Mouse (Mus musculus) limb, embryonic 10.5 days (tissue): ENCODE results near the gene Ranbp3. TPM values are rescaled to one million over a fixed set of nuclear protein-coding genes. Genes with fewer than 3 reads are reported as not detected.
A peak's percentile ranks its signal among the peaks of the same experiment; 100 is the strongest.

Source experiments
- DNase-seq: peaks from one replicate; pipeline ENCODE4 v3.0.0-alpha.2; 2017; ENCODE audit warnings: low spot score
- H3K27ac ChIP-seq: fragments of 300-500 bp; sonication (generic); 2 replicates; pipeline ENCODE4 v1.5.1; 2016; ENCODE audit warnings: mild to moderate bottlenecking
- H3K27me3 ChIP-seq: fragments of 300-500 bp; sonication (generic); 2 replicates; pipeline ENCODE4 v1.6.1; 2016; ENCODE audit warnings: low read depth, mild to moderate bottlenecking; ENCODE audit not compliant: poor library complexity, severe bottlenecking
- H3K36me3 ChIP-seq: fragments of 300-500 bp; sonication (generic); 2 replicates; pipeline ENCODE4 v1.6.1; 2016; ENCODE audit warnings: mild to moderate bottlenecking, moderate library complexity
- H3K4me1 ChIP-seq: fragments of 300-500 bp; sonication (generic); 2 replicates; pipeline ENCODE4 v1.6.1; 2016
- H3K4me3 ChIP-seq: fragments of 300-500 bp; sonication (generic); 2 replicates; pipeline ENCODE4 v1.5.1; 2016; ENCODE audit warnings: mild to moderate bottlenecking, moderate library complexity
- H3K9me3 ChIP-seq: fragments of 300-500 bp; sonication (generic); replicated peaks from 2 replicates; pipeline ENCODE4 v1.6.1; 2016; ENCODE audit warnings: mild to moderate bottlenecking
- WGBS: fragments of 180-500 bp; shearing (Covaris S2); methylation state at CpG from one replicate; pipeline ENCODE4 v1.1.7; 2016; 5-methylcytosine and 5-hydroxymethylcytosine counted together
- polyA plus RNA-seq: library from polyadenylated mRNA; unstranded; fragments of >200 nt; fragmentation: Nextera tagmentation; extraction: Ambion mirVana; gene quantifications from 2 replicates; pipeline ENCODE4 v1.2.1, GENCODE M21; 2016

The Ranbp3 gene
- polyA plus RNA-seq, 1 experiment from 2014 or later: 148 TPM

DNA sequence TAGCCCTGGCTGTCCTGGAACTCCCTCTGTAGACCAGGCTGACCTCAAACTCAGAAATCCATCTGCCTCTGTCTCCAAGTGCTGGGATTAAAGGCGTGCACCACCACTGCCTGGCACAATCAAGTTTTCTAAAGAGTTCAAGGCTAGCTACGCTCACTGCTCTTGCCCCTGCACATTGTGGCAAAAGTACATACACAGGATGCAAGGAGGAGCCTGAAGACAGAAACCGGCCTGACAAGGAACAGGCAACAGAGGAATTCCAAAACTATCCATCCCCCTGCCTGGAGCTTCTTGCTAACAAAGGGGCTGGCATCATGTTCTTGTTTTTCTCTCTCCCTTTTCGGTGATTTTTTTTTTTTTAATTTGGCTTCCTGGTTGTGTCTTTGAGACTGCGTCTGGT is 71.1 kb downstream of the Ranbp3 start:
- 59% methylated on average over 5 of the region's 5 CpGs for WGBS
- H3K4me1 ChIP-seq: no peaks in the 10 kb centered on the region
- no peak for DNase-seq
- no peaks in the 10 kb centered on the region for H3K9me3 ChIP-seq
- no peak overlapping the region for H3K27ac ChIP-seq
- no peaks in the 10 kb centered on the region for H3K36me3 ChIP-seq
- no peak overlapping the region for H3K4me3 ChIP-seq
- H3K27me3 ChIP-seq: 0 out of 2 replicates have a peak, but pooled peaks cover 7% of the 10 kb centered on the region

- peak; percentile 70 for DNase-seq
- peak overlapping the region; percentile 56 for H3K27ac ChIP-seq
Measured at GRCm38 (mm10) chr17:56751404-56752072, 78.4 kb downstream of the Ranbp3 start.

GRCm38 (mm10) chr17:56753452-56753851 is 80.4 kb downstream of the Ranbp3 start:
- H3K4me1 ChIP-seq: peaks cover 60% of the 10 kb centered on the region
- H3K27ac ChIP-seq: no peak overlapping the region
- WGBS: 30% methylated on average over 15 of the region's 15 CpGs
- H3K9me3 ChIP-seq: no peaks in the 10 kb centered on the region; the same call in 1 of the 2 replicates
- DNase-seq: no peak
- H3K27me3 ChIP-seq: peaks cover 85% of the 10 kb centered on the region
- H3K4me3 ChIP-seq: no peak overlapping the region
- H3K36me3 ChIP-seq: 0 out of 2 replicates have a peak, but pooled peaks cover 3% of the 10 kb centered on the region

More at GRCm38 (mm10) chr17:56751404-56752072, 78.4 kb downstream of the Ranbp3 start:
- WGBS: 22% methylated on average over 71 of the region's 71 CpGs
- H3K27me3 ChIP-seq: peaks cover 75% of the 10 kb centered on the region
- peaks cover 41% of the 10 kb centered on the region for H3K4me1 ChIP-seq
- H3K4me3 ChIP-seq: peak overlapping the region; percentile 32
- H3K9me3 ChIP-seq: no peaks in the 10 kb centered on the region; the same call in 1 of the 2 replicates
- 0 out of 2 replicates have a peak, but pooled peaks cover 3% of the 10 kb centered on the region for H3K36me3 ChIP-seq

DNA sequence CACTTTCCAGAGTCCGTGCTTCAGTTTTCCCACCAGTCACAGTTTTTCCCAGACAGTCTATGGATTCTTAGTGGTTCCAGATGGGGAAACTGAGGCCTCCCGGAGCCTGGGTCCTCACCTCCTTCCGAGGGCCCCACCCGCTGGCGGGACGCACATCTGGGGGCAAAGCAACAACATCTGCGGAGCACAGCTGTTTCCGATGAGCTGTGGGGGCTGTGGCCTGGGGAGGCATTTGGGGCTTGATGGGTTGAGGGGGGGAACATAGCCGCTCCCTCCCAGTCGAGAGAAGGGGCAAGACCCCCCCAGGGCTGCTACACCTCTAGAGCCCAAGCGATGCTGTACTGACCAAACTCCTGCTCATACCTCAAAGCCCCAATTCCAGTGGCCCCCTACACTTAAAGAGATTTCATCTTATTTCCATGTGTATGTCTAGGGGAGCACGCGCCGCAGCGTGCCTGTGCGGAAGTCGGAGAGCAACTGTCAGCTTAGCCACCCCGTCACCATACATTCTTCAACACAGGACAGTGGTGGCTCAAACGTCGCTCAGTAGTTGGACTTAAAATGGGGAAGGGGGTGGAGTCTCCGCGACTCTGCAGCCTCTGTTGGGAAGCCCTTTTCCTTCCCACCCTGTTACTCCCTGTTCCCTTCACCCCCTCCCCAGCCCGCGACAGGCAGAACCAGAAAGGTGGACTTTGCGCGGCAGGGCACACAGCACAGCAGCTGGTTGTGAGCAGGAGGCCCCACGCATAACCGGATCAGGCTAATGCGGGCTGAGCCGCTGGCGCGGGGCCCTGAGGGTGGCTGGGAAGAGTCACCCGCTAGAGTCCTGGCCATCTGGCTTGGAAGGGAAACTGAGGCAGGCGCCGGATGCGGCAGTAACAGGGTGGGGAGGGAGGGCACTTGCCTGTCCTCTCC is 81.4 kb downstream of the Ranbp3 start:
- H3K9me3 ChIP-seq: no peaks in the 10 kb centered on the region; the same call in 1 of the 2 replicates
- H3K27ac ChIP-seq: no peak overlapping the region
- peaks cover 71% of the 10 kb centered on the region for H3K4me1 ChIP-seq
- peaks cover 85% of the 10 kb centered on the region for H3K27me3 ChIP-seq
- H3K36me3 ChIP-seq: 0 out of 2 replicates have a peak, but pooled peaks cover 3% of the 10 kb centered on the region
- peak overlapping the region; percentile 26 for H3K4me3 ChIP-seq
- 12% methylated on average over 36 of the region's 36 CpGs for WGBS
- DNase-seq: no peak

- H3K4me3 ChIP-seq: peak overlapping the region; percentile 66
- peaks cover 64% of the 10 kb centered on the region for H3K27me3 ChIP-seq
- peaks cover 86% of the 10 kb centered on the region for H3K4me1 ChIP-seq
- no peak for DNase-seq
- no peaks in the 10 kb centered on the region for H3K36me3 ChIP-seq
- peak overlapping the region; percentile 83 for H3K27ac ChIP-seq
- under 1% methylated on average over 51 of the region's 51 CpGs for WGBS
- H3K9me3 ChIP-seq: no peaks in the 10 kb centered on the region
Measured at GRCm38 (mm10) chr17:56756703-56757399, 83.8 kb downstream of the Ranbp3 start.

DNA sequence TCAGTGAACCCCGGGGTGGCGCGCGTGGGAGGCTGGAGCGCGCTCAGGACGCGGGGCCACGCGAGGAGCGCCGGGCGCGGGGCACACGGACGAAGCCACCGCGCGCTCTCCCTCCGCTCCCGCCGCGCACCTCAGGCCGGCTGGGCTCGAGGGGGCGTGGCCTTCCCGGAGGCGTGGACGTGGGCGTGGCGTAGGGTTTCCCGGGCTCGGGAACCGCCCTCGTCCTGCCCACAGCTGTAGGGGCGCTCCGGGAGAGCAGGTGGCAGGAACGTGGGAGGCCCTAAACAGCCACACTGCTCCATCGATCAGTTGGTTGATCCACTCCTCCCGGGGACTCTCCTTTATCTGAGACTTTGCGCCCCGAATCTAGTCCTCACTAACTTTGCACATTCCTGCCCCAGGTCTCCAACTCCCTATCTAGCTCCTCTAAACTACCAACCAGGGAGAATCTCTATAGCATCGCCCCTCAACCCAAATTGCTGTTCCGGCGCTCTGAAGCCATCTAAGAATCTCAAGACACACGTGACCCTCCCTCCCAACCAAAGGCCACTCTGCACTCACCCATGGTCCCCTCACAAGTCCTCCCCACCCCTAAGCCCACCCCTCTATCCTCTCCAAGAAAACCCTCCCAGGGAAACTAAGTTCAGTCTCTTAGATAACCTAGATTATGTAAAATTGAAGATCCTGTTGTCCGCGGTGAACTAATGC is 84.5 kb downstream of the Ranbp3 start, which contains the start of gene Nrtn:
TSS of gene Nrtn (minus strand) at position 115 of the 708 bp plus-strand sequence.
- Histone ChIP-seq H3K27me3 (peaks cover 57% of the 10 kb centered on the region), H3K36me3 (no peaks in the 10 kb centered on the region), H3K4me3 (peak within 1 kb of the TSS; percentile 66), H3K9me3 (no peaks in the 10 kb centered on the region), H3K27ac (peak within 1 kb of the TSS; percentile 83), H3K4me1 (peaks cover 88% of the 10 kb centered on the region)
- DNase-seq: peak; percentile 94
- WGBS: under 1% methylated on average over 48 of the region's 48 CpGs

GRCm38 (mm10) chr17:56758132-56758531 is 85.0 kb downstream of the Ranbp3 start:
- 5% methylated on average over 12 of the region's 12 CpGs for WGBS
- Histone ChIP-seq H3K4me3 (peak overlapping the region; percentile 66), H3K27me3 (peaks cover 51% of the 10 kb centered on the region), H3K36me3 (no peaks in the 10 kb centered on the region), H3K27ac (0 out of 2 replicates have a peak overlapping the region, but pooled peaks have one; percentile 2), H3K9me3 (no peaks in the 10 kb centered on the region), H3K4me1 (peaks cover 92% of the 10 kb centered on the region)
- peak; percentile 77 for DNase-seq

DNA sequence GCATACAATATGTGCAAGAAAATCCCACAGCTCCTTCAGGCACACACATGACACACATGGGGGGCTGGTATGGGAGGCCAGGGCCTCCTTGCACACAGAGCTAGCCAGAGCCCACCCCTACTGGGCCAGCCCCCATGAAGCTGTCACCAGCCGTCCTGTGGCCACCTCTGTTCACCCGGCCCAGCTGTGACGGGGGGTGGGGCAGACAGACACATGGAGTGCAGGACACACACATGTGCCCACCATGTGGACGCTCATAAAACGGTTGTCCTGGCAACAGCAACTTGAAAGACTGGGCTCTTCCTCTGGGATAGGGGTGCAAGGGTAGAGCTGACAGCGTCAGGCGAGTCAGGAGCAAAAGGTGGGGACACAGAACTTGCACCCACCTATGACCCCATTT is 86.2 kb downstream of the Ranbp3 start:
- DNase-seq: peak; percentile 87
- Histone ChIP-seq H3K4me1 (peaks cover 86% of the 10 kb centered on the region), H3K27ac (peak overlapping the region; percentile 43), H3K27me3 (peaks cover 40% of the 10 kb centered on the region), H3K9me3 (no peaks in the 10 kb centered on the region), H3K36me3 (no peaks in the 10 kb centered on the region), H3K4me3 (peak overlapping the region; percentile 16)
- 29% methylated on average over 7 of the region's 7 CpGs for WGBS

GRCm38 (mm10) chr17:56761077-56761476 is 88.0 kb downstream of the Ranbp3 start:
- 66% methylated on average over 3 of the region's 3 CpGs for WGBS
- DNase-seq: no peak
- H3K4me3 ChIP-seq: no peak overlapping the region
- peak overlapping the region; percentile 85 for H3K27ac ChIP-seq
- H3K9me3 ChIP-seq: no peaks in the 10 kb centered on the region
- H3K27me3 ChIP-seq: peaks cover 22% of the 10 kb centered on the region
- peaks cover 83% of the 10 kb centered on the region for H3K4me1 ChIP-seq
- no peaks in the 10 kb centered on the region for H3K36me3 ChIP-seq
